Mouse (Mus musculus): ENCODE measurements around the gene Hbp1. TPM values are rescaled to one million over a fixed set of nuclear protein-coding genes. Genes with fewer than 3 reads are reported as not detected.

The Hbp1 gene
- polyA plus RNA-seq, 1 experiment, result 38.4 TPM

DNA sequence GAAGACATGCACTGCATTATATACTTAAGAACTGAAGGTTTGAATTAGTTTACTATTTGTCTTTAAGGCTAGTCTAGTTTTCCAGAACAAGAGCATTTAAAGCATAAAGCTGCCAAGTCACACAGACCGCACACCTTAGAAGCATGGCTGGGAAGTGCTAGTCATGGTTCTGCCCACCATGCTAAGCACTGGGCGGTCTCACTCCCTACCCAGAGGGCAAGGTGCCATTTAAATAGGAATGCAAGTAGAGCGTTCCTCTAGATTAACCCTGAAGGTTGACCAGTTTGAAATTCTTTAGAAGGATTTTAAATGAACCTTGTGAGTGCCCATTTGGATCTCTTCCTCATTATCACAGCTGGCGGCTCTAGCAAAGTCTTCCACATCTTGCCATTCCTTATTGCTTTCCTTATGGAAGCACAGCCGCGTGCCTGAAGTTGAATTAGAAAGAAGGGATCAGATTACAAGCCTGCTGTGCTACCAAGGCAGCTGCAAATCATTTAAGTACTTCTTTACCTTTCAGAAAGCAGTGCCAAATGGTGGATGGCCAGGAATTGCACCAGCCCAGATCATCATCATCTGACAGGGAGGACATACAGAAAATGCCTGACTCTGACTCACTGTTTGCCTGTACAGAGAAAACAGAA, 13.6 kb downstream of the Hbp1 start:
- 94% methylated on average over 6 of the region's 6 CpGs for WGBS
- H3K27ac ChIP-seq (ENCODE audit: insufficient read depth, low read length), result no peak overlapping the region
- DNase-seq (ENCODE audit: low read depth in 1 of 2, low spot score in 2 of 2), result no peak
- no peaks in the 10 kb centered on the region for H3K4me1 ChIP-seq (ENCODE audit: control insufficient read depth, insufficient read depth, insufficient read length)
- no peaks in the 10 kb centered on the region for H3K27me3 ChIP-seq (ENCODE audit: control insufficient read depth, insufficient read depth, low read length)
- no peak overlapping the region for H3K4me3 ChIP-seq (ENCODE audit: extremely low read depth, insufficient read depth, insufficient read length)
- TF ChIP-seq CTCF (IDR thresholded peaks at IDR 0.05; ENCODE audit: extremely low read depth, insufficient read depth, insufficient read length, insufficient replicate concordance), result no peak
- TF ChIP-seq POLR2A (IDR thresholded peaks at IDR 0.05; ENCODE audit: low read depth, low read length), result no peak
- peaks cover 40% of the 10 kb centered on the region for H3K36me3 ChIP-seq (ENCODE audit: control insufficient read depth, insufficient read depth, low read length)

DNA sequence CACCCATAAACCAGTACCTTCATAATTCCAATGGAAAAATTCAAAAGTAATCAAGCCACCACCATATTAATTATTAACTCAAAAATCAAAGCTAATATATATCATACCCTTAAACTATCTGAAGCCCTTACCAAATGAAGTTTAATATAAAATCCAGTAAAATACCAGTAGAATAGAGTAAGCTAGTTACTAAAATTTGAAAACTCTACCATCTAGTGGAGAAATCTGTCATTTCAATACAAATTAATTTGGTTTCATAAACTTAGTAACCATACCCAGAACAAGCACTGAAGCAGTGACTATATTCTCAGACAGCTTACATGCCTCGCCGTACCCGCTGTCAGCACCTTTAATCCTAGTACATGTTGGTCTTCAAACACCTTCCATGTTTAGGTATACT, 18.5 kb downstream of the Hbp1 start:
- Histone ChIP-seq H3K4me1 (ENCODE audit: control insufficient read depth, insufficient read depth, insufficient read length) (no peaks in the 10 kb centered on the region; the same call in 1 of the 2 replicates), H3K4me3 (ENCODE audit: extremely low read depth, insufficient read depth, insufficient read length) (no peak overlapping the region), H3K36me3 (ENCODE audit: control insufficient read depth, insufficient read depth, low read length) (peaks cover 41% of the 10 kb centered on the region), H3K27ac (ENCODE audit: insufficient read depth, low read length) (no peak overlapping the region), H3K27me3 (ENCODE audit: control insufficient read depth, insufficient read depth, low read length) (no peaks in the 10 kb centered on the region)
- TF ChIP-seq CTCF (IDR thresholded peaks at IDR 0.05; ENCODE audit: extremely low read depth, insufficient read depth, insufficient read length, insufficient replicate concordance) (no peak), POLR2A (IDR thresholded peaks at IDR 0.05; ENCODE audit: low read depth, low read length) (no peak)
- 97% methylated on average over 3 of the region's 3 CpGs for WGBS
- no peak for DNase-seq (ENCODE audit: low read depth in 1 of 2, low spot score in 2 of 2)

DNA sequence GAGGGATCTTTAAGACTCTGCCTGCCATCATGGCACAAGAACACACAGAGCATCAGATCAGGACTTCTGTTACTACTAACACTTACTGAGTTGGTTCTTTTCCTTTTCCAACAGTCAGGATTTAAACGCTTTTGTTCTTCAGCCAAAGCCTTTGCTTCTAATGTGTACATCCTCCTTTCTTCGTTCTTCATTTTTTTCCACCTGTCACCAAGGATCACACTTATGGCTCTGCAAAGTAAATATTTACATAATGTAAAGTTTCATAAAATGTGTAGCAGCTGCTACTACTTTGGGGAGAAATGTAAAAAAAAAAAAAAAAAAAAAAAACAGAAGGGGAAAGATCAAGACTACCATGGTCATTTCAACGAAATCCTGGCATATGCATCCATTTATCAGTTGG, 21.8 kb downstream of the Hbp1 start:
- no peak for TF ChIP-seq POLR2A (IDR thresholded peaks at IDR 0.05; ENCODE audit: low read depth, low read length)
- DNase-seq (ENCODE audit: low read depth in 1 of 2, low spot score in 2 of 2), result no peak
- Histone ChIP-seq H3K4me3 (ENCODE audit: extremely low read depth, insufficient read depth, insufficient read length) (no peak overlapping the region), H3K4me1 (ENCODE audit: control insufficient read depth, insufficient read depth, insufficient read length) (no peaks in the 10 kb centered on the region; the same call in 1 of the 2 replicates), H3K27ac (ENCODE audit: insufficient read depth, low read length) (no peak overlapping the region), H3K27me3 (ENCODE audit: control insufficient read depth, insufficient read depth, low read length) (no peaks in the 10 kb centered on the region), H3K36me3 (ENCODE audit: control insufficient read depth, insufficient read depth, low read length) (peaks cover 42% of the 10 kb centered on the region)
- 91% methylated on average over 3 of the region's 3 CpGs for WGBS

DNA sequence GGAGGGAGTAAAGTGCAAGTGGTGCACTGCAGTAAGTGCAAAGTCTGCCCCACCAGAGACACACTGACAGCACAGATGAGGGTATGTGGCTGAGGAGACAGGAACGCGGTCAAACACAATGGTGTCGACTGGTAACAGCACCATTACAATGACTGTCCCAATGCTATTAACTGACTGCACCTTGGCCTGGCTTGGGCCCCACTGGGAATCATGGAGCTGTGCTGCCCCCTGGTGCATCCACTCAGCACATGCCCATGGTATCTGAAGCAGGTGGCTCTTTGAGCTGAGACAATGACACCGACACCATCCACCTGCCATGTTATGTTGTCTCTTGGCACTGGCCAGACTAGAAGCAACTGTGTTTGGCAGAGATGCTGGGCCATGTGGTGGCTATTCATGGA, 23.7 kb downstream of the Hbp1 start:
- DNase-seq (ENCODE audit: low read depth in 1 of 2, low spot score in 2 of 2), result peak in 1 of 2 experiments; percentile 33
- Histone ChIP-seq H3K4me1 (ENCODE audit: control insufficient read depth, insufficient read depth, insufficient read length) (no peaks in the 10 kb centered on the region; the same call in 1 of the 2 replicates), H3K27me3 (ENCODE audit: control insufficient read depth, insufficient read depth, low read length) (no peaks in the 10 kb centered on the region), H3K4me3 (ENCODE audit: extremely low read depth, insufficient read depth, insufficient read length) (no peak overlapping the region), H3K27ac (ENCODE audit: insufficient read depth, low read length) (no peak overlapping the region), H3K36me3 (ENCODE audit: control insufficient read depth, insufficient read depth, low read length) (peaks cover 40% of the 10 kb centered on the region)
- WGBS, result 85% methylated on average over 4 of the region's 4 CpGs
- 0 out of 2 replicates have a peak, but pooled peaks have one; percentile 30 for TF ChIP-seq CTCF (IDR thresholded peaks at IDR 0.05; ENCODE audit: extremely low read depth, insufficient read depth, insufficient read length, insufficient replicate concordance)
- TF ChIP-seq POLR2A (IDR thresholded peaks at IDR 0.05; ENCODE audit: low read depth, low read length), result no peak

DNA sequence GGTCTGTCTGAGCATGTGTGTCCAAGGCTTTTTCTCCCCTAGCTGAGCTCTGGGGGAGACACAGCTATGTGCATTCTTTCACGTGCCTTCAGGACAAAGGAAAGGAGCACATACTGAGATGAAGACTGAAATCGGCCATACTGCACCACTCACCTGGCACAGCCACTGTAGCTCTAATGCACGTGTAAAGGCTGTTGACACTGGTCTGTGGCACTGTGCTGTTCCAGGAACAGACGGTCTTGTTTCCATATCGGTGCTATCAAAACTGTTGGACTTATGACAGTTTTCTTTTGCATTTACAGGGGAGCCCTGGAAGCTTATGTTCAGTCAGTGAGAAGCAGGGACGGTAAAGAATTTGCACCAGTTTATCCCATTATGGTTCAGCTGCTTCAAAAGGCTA, 25.0 kb downstream of the Hbp1 start:
- TF ChIP-seq CTCF (IDR thresholded peaks at IDR 0.05; ENCODE audit: extremely low read depth, insufficient read depth, insufficient read length, insufficient replicate concordance) (no peak), POLR2A (IDR thresholded peaks at IDR 0.05; ENCODE audit: low read depth, low read length) (no peak)
- Histone ChIP-seq H3K27me3 (ENCODE audit: control insufficient read depth, insufficient read depth, low read length) (no peaks in the 10 kb centered on the region), H3K4me3 (ENCODE audit: extremely low read depth, insufficient read depth, insufficient read length) (no peak overlapping the region), H3K36me3 (ENCODE audit: control insufficient read depth, insufficient read depth, low read length) (peaks cover 33% of the 10 kb centered on the region), H3K4me1 (ENCODE audit: control insufficient read depth, insufficient read depth, insufficient read length) (no peaks in the 10 kb centered on the region; the same call in 1 of the 2 replicates), H3K27ac (ENCODE audit: insufficient read depth, low read length) (no peak overlapping the region)
- no peak for DNase-seq (ENCODE audit: low read depth in 1 of 2, low spot score in 2 of 2)
- 99% methylated on average over 6 of the region's 6 CpGs for WGBS

DNA sequence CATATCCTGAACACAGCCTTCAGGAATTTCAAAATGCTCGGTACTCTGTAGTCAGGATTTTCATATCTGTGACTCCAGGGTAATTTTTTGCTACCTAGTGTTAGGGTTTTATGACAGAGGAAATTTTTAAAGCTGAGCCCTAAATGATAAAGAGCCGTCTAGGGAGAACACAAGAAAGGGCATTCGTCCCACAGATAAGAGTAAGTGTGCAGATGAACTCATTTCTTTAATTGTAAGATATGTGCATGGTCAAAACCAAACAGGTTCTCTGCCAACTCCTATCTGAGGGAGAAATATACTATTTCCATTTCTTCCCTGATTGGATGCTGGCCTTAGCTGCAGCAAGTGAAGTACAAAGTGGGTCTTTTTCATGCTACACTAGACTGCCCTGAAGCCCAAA, 26.2 kb downstream of the Hbp1 start:
- 83% methylated on average over 3 of the region's 3 CpGs for WGBS
- H3K4me1 ChIP-seq (ENCODE audit: control insufficient read depth, insufficient read depth, insufficient read length), result no peaks in the 10 kb centered on the region; the same call in 1 of the 2 replicates
- H3K4me3 ChIP-seq (ENCODE audit: extremely low read depth, insufficient read depth, insufficient read length), result no peak overlapping the region
- DNase-seq (ENCODE audit: low read depth in 1 of 2, low spot score in 2 of 2), result no peak
- TF ChIP-seq POLR2A (IDR thresholded peaks at IDR 0.05; ENCODE audit: low read depth, low read length) (no peak), CTCF (IDR thresholded peaks at IDR 0.05; ENCODE audit: extremely low read depth, insufficient read depth, insufficient read length, insufficient replicate concordance) (no peak)
- H3K27ac ChIP-seq (ENCODE audit: insufficient read depth, low read length), result no peak overlapping the region
- peaks cover 31% of the 10 kb centered on the region for H3K36me3 ChIP-seq (ENCODE audit: control insufficient read depth, insufficient read depth, low read length)
- no peaks in the 10 kb centered on the region for H3K27me3 ChIP-seq (ENCODE audit: control insufficient read depth, insufficient read depth, low read length)

Data from spleen, adult 2 months (tissue).